Mouse (Mus musculus) lung, postnatal 14 days (tissue): ENCODE data around the gene Yes1.
"Not testable (repeated sequence)": the region's sequence is repeated elsewhere in the genome, so short reads cannot be mapped to it uniquely, and the experiment has no call there.

Experiments
- DNase-seq: peaks from one replicate; pipeline ENCODE4 v3.0.0; 2021

The Yes1 gene

DNA sequence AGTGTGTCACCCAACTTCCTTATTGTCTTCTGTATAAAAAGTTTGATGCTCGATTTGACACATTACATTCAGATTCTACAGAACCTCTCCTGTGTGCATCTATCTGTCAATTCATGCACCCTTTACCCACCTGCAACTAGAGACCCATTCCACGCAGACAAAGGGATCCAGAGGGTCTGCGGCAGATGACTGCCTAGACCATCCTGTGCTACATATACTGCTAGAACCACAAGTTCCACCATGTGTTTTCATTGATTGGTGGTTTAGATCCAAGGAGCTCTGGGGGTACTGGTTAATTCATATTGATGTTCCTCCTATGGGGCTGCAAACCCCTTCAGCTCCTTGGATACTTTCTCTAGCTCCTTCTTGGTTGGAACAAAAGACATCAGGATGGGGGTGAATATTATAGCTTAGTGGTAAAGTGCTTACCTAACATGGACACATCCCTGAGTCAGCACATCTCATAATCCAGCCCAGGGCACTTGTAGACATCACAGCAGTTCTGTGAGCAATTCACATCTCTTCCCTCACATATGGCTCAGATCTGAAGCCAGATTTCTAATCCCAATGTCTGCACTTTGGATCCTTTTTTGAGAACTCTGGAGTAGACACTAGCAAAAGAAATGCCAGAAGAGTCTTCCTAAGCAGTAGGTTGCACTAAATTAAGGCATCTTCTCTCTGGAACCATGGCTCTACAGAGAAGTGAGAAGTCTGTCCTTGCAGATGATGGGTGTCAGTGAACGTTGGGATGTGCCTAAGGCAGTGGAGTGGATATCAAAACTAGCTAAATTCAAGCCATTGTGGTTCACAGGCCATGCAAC lies 101.5 kb downstream of the Yes1 start:
- DNase-seq: no peak

DNA sequence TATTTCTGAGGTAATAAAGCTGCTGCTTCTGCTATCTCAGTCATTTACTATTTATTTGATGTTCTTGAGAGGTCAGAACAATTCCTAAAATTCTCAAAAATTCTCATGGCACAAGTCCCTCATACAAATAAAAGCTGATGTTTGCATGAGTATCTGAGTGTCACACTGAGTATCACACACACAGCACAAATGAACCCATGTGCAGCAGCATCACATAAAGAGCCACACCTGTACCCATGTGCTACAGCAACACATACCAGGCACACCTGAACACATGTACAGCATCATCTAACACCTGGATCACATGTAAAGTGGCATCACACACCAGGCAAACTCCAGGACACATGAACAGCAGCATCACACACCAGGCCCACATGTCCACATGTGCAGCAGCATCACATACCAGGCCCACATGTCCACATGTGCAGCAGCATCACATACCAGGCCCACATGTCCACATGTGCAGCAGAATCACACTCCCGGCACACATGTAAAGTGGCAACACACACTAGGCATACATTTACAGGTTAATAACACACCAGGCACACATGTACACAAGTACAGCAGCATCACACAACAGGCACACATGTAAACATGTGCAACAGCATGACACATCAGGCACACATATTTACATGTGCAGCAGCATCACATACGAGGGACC lies 102.2 kb downstream of the Yes1 start:
- no peak for DNase-seq

- peak; percentile 88 for DNase-seq
Observed at GRCm38 (mm10) chr5:32713703-32714467, 102.9 kb downstream of the Yes1 start.

DNA sequence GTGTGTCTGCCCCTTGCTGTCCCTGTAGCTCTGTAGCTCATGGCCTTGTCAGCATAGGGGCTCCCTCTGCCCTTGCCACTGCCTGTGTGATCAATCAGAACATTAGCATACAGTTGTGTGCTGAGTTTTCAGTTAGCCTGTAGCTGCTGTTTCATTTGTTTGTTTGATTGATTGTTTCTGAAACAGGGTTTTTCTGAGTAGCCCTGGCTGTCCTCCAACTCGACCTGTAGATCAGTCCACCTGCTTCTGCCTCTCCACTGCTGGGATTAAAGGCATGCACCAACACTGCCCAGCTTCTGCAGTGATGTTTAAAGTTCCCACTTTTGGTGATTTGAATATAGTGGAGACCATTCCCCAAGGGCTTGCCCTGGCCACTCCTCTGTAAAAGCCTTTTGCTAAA lies 106.8 kb downstream of the Yes1 start:
- DNase-seq: no peak

DNA sequence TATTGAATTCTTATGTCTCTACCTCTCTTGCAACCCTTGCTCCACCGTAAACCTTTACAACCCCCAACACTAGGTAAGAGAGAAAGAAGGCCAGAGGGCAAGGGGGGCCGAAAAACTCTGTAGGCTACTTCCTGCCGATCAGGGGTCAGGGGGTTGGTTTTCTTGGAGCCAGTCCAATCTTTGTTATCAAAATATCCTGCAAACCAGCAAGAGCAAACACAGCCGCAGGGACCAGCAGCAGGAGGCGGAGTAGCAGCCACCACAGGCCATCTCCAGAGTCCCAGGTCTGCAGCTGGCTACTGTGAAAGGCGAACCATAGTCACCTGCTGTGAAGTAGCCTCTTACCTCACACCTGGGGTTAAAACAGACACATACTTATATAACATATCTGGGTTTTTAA lies 107.9 kb downstream of the Yes1 start:
- no peak for DNase-seq

- no peak for DNase-seq
Observed at GRCm38 (mm10) chr5:32720416-32720815, 109.4 kb downstream of the Yes1 start.

DNA sequence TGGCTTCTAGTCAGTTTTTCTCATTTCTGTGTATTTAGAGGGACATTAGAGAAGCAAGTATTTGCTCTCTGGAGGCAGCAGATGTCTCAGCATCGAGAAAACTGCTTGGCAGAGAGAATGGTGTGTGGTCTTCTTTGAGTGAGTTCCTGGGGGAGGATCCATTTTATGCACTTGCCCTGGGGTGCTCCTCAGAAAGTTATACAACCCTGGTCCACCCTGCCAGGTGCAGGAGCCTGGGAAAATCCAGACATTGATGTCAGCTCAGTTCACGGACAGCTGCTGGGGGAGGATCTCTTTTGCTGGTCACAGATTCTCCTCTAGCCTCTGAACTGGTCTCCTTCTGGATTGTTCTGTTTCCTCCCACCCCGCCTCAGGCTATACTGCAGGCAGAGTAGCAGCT lies 110.3 kb downstream of the Yes1 start:
- DNase-seq: no peak

DNA sequence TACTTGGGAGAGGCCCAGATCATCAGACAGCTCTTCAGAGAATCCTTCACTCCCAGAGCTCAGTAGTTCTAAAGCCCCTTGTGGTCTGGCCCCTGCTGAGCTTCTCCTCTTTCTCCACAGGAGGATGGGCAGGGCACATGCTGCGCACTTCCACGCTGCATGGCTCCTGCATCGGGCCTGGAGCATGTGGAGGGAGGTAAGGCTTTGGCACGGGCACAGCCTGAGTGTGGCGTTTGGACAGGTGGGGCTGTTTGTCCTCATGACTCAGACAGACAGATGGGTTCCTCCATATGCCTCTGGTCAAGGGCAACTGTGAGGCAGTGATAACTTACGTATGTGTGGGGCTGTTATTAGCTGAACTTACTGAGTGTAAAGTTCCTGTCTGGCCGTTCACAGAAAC lies 111.3 kb downstream of the Yes1 start:
- no peak for DNase-seq

DNA sequence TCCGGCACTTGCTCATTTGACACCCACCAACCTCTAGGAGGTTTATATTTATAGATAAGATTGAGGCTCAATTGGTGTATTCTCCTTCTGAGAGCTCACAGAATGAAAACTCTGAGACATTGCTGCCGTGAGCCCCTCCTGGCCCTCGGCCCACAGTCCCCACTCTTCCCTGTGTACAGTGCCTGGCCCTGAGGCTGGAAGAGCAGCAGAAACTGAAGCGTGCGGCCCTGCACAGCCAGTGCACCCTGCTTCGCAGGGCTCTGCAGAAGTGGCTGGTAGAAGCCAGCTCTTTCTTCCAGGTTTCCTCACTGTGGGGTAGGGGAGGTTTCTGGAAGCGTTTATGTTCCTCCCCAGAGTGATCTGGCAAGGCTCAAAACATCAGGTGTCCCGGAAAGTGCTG lies 111.7 kb downstream of the Yes1 start:
- DNase-seq: not testable (repeated sequence)

- no peak for DNase-seq
Observed at GRCm38 (mm10) chr5:32723981-32724380, 113.0 kb downstream of the Yes1 start.

DNA sequence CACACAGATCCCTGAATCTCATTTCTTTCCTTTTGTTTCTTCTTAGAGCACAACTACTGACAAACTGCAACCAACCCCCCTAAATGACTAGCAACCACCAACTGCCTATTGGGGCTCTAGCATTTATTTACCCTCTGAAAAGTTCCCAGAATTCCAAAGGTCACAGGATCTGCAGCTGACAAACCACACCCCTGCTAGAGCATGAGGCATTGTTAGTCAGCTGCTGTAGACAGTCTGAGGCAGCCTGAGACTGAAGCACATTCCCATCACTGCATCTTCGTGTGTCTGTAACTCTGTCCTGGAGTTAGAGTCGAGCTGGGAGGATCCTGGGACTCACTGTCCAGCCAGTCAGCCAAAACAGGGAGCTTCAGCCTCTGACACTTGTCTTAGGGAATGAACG lies 114.4 kb downstream of the Yes1 start:
- DNase-seq: not testable (repeated sequence)

DNA sequence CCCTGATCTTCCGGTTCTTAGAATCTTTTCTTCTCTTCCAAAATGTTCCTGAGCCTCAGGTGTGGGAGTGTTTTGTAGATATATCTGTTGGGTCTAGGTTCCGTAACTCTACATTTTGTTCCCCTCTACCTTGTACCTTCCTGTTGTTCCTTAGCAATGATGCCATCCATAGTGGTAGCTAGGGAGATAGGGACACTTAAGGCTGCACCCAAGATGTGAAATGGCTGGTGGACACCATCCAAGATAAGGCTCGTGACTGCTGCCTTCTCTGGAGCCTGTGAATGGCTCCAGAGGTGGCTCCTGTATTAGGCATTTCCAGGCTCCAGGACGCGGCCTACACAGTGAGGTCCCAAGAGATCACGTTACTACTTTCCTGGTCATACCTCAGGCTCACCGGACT lies 117.3 kb downstream of the Yes1 start:
- no peak for DNase-seq

DNA sequence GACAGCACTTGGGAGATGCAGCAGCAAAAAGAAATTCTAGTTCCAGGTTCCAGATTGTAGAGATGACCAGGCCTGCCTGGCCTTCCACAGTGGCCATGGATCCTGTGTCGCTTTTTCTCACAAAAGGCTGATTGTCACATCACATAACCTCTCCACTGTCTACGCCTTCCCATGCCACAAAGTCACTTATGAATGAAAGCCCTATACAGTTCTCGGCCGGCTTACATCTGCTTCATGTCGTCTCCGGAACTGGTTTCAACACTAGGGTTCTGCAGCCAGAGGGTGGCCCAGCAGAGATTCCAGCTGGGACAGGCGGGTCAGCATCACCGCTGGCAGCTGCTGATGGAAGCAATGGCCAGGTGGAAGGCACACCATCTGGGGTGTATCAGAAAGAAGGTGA lies 117.9 kb downstream of the Yes1 start:
- DNase-seq: no peak

GRCm38 (mm10) chr5:32733892-32734291 lies 122.9 kb downstream of the Yes1 start:
- DNase-seq: not testable (repeated sequence)

DNA sequence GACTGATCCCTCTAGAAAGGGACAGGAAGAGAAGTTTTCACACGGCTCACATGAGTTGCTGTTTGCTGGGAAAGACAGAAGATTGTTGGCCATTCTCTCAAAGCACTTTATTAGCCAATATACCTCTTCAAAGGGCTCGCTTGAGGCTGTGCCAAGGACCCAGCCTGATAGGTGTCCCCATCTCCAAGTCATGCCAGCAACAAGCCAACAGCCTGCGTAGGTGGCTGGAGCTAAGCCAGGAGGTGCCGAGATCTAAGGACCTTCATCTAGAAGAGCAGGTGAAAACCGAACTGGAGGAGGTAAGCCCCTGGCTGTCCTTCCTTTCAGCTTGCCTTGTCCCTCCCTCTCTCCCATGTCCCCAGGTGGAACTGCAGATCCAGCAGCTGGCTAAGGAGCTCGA lies 124.8 kb downstream of the Yes1 start:
- DNase-seq: peak; percentile 35
